Mouse (Mus musculus) frontal cortex, postnatal 25 days (tissue): ENCODE results near the gene Capn3.

ENCODE experiments used
- DNase-seq, 2 experiments: peaks; one replicate each; pipeline ENCODE4 v3.0.0; 2022; ENCODE audit warnings: low spot score in 2 of 2

Gene Capn3

GRCm38 (mm10) chr2:120481921-120482320, 26.1 kb downstream of the Capn3 start:
- no peak for DNase-seq

GRCm38 (mm10) chr2:120482506-120483389, 26.9 kb downstream of the Capn3 start:
- no peak for DNase-seq

- DNase-seq: no peak
Observed at GRCm38 (mm10) chr2:120484241-120484640, 28.4 kb downstream of the Capn3 start.

GRCm38 (mm10) chr2:120493254-120493653, 37.4 kb downstream of the Capn3 start:
- no peak for DNase-seq

GRCm38 (mm10) chr2:120496511-120496910, 40.7 kb downstream of the Capn3 start:
- DNase-seq: peak in 1 of 2 experiments; percentile 24

GRCm38 (mm10) chr2:120499971-120500471, 44.2 kb downstream of the Capn3 start:
- no peak for DNase-seq

- DNase-seq: no peak
Observed at GRCm38 (mm10) chr2:120501136-120501918, 45.5 kb downstream of the Capn3 start.

GRCm38 (mm10) chr2:120501931-120502604, 46.2 kb downstream of the Capn3 start:
- DNase-seq: no peak

- no peak for DNase-seq
Observed at GRCm38 (mm10) chr2:120502605-120502990, 46.8 kb downstream of the Capn3 start.

- DNase-seq: no peak
Observed at GRCm38 (mm10) chr2:120503094-120503493, 47.3 kb downstream of the Capn3 start.

- no peak for DNase-seq
Observed at GRCm38 (mm10) chr2:120503992-120504391, 48.2 kb downstream of the Capn3 start.

- DNase-seq: no peak
Observed at GRCm38 (mm10) chr2:120514181-120514580, 58.4 kb downstream of the Capn3 start.

GRCm38 (mm10) chr2:120518547-120519210, 62.9 kb downstream of the Capn3 start:
- DNase-seq: no peak

- no peak for DNase-seq
Observed at GRCm38 (mm10) chr2:120526771-120527170, 71.0 kb downstream of the Capn3 start.

GRCm38 (mm10) chr2:120529531-120529930, 73.7 kb downstream of the Capn3 start:
- no peak for DNase-seq

- no peak for DNase-seq
Observed at GRCm38 (mm10) chr2:120531223-120531622, 75.4 kb downstream of the Capn3 start.

- no peak for DNase-seq
Observed at GRCm38 (mm10) chr2:120539333-120539732, 83.5 kb downstream of the Capn3 start.

- DNase-seq: peak; percentile 9 to 42
Observed at GRCm38 (mm10) chr2:120539778-120540208, 84.0 kb downstream of the Capn3 start.

- DNase-seq: no peak
Observed at GRCm38 (mm10) chr2:120544732-120545131, 88.9 kb downstream of the Capn3 start.
